Mouse (Mus musculus) MEL (cell line): Measurements from ENCODE around the gene 0610010K14Rik.

Source experiments
- CTCF ChIP-seq, 3 experiments: IDR thresholded peaks in 2 of 3; conservative IDR thresholded peaks in 1 of 3; 2 replicates each; pipeline ENCODE4 v1.5.1; 2011 to 2012; ENCODE audit warnings: low read length in 3 of 3, low read depth in 2 of 3, mild to moderate bottlenecking in 2 of 3, improper control_type of control experiment in 1 of 3, inconsistent platforms in 1 of 3, mixed read lengths in 1 of 3, moderate library complexity in 1 of 3; ENCODE audit not compliant: control insufficient read depth in 1 of 3, insufficient read depth in 1 of 3, poor library complexity in 1 of 3, severe bottlenecking in 1 of 3
- EP300 ChIP-seq, 2 experiments: IDR thresholded peaks; 2 replicates each; pipeline ENCODE4 v1.6.1; 2011; ENCODE audit warnings: improper control_type of control experiment in 2 of 2, low read length in 2 of 2, low read depth in 1 of 2, mild to moderate bottlenecking in 1 of 2
- ETS1 ChIP-seq: IDR thresholded peaks from 2 replicates; pipeline ENCODE4 v1.6.1; 2012; ENCODE audit warnings: low read depth, mild to moderate bottlenecking, inconsistent platforms, low read length, improper control_type of control experiment, moderate library complexity
- KAT2A ChIP-seq: conservative IDR thresholded peaks from 2 replicates; pipeline ENCODE4 v1.6.1; 2012; ENCODE audit warnings: low read depth, low read length, improper control_type of control experiment, inconsistent platforms
- MAFK ChIP-seq: IDR thresholded peaks from 2 replicates; pipeline ENCODE4 v1.6.1; 2011; ENCODE audit warnings: low read depth, mild to moderate bottlenecking, low read length, improper control_type of control experiment, borderline replicate concordance
- MYC ChIP-seq: IDR thresholded peaks from 2 replicates; pipeline ENCODE4 v1.6.1; 2011; ENCODE audit warnings: low read depth, mild to moderate bottlenecking, low read length, improper control_type of control experiment, moderate library complexity
- POLR2A ChIP-seq, 2 experiments: IDR thresholded peaks; 2 replicates each; pipeline ENCODE4 v1.6.1; 2011 to 2012; ENCODE audit warnings: low read length in 2 of 2, mild to moderate bottlenecking in 2 of 2, control low read depth in 1 of 2, improper control_type of control experiment in 1 of 2, low read depth in 1 of 2, moderate library complexity in 1 of 2; ENCODE audit not compliant: control insufficient read depth in 1 of 2, insufficient read depth in 1 of 2, poor library complexity in 1 of 2
- SMC3 ChIP-seq: IDR thresholded peaks from 2 replicates; pipeline ENCODE4 v1.6.1; 2011; ENCODE audit warnings: low read depth, low read length, improper control_type of control experiment
- ZC3H11A ChIP-seq: IDR thresholded peaks from 2 replicates; pipeline ENCODE4 v1.6.1; 2012; ENCODE audit warnings: low read depth, mild to moderate bottlenecking, inconsistent platforms, low read length, improper control_type of control experiment
- ZNF384 ChIP-seq: IDR thresholded peaks from 2 replicates; pipeline ENCODE4 v1.6.1; 2012; ENCODE audit warnings: low read depth, mild to moderate bottlenecking, inconsistent platforms, low read length, improper control_type of control experiment

GRCm38 (mm10) chr11:70220731-70221602 lies 16.7 kb downstream of the 0610010K14Rik start, which contains the start of gene Slc16a13:
- TF ChIP-seq SMC3 (no peak), MYC (peak; percentile 73; the same call in 1 of the 2 replicates), ZC3H11A (no peak), ZNF384 (no peak), MAFK (no peak), KAT2A (no peak; the same call in 1 of the 2 replicates), CTCF (IDR thresholded peaks at IDR 0.05 in 2 of 3, conservative IDR thresholded peaks at IDR 0.05 in 1 of 3; ENCODE audit: control insufficient read depth in 1 of 3, insufficient read depth in 1 of 3, low read depth in 2 of 3, low read length in 3 of 3, poor library complexity in 1 of 3, severe bottlenecking in 1 of 3) (no peak), POLR2A (IDR thresholded peaks at IDR 0.05; ENCODE audit: control insufficient read depth in 1 of 2, insufficient read depth in 1 of 2, low read depth in 1 of 2, low read length in 2 of 2, poor library complexity in 1 of 2) (peak; percentile 88 to 98), ETS1 (peak; percentile 63), EP300 (IDR thresholded peaks at IDR 0.05; ENCODE audit: low read depth in 1 of 2, low read length in 2 of 2) (peak in 1 of 2 experiments; percentile 51; a peak in 2 of 4 replicates)
